Mouse (Mus musculus) embryo, embryonic 11 days (tissue): ENCODE measurements around the gene Cdon.

ENCODE experiments used
- DNase-seq: peaks from one replicate; pipeline ENCODE4 v3.0.0-alpha.2; 2015

The Cdon gene

GRCm38 (mm10) chr9:35543099-35543860, 122.4 kb downstream of the Cdon start:
- no peak for DNase-seq

GRCm38 (mm10) chr9:35544666-35545065, 123.7 kb downstream of the Cdon start:
- DNase-seq, result no peak

DNA sequence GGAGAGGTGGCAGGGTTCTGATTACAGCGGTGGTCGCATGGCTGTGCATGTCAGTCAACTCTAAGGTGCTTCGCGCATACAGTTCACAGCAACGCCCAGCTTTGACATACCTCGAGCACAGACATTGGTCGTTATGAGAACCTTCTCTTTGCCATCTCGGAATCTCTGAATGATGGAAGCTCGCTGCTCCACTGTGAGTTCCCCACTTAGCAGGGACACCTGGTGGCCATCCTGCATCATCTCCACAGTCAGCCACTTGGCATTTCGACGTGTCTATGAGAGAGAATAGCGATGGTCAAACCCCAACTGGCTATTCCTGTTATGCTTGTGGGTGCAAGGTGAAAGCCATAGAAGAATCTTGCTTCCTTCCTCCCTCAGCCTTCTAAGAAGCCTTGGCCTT, 124.8 kb downstream of the Cdon start:
- DNase-seq, result no peak

- DNase-seq, result no peak
These were observed 125.8 kb downstream of the Cdon start for GRCm38 (mm10) chr9:35546745-35547144.

DNA sequence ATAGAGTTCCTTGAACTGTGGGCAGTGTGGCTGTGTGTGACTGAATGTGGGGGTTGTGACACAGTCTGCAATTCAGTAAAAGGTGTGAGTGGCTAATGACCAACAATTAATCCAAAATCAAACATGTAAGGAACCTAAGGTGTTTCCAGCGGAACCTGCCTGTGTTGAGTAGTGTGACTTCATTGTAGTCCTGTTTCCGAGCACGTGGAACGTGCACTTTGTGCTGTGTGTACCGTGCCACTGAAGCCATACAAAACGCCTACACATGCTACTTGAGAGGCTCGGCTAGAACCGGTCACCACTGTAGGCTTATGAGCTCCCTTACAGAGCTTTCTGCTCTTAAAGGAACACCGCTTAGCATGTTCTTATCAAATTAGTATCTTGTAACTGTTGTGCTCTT, 127.5 kb downstream of the Cdon start:
- DNase-seq, result no peak

DNA sequence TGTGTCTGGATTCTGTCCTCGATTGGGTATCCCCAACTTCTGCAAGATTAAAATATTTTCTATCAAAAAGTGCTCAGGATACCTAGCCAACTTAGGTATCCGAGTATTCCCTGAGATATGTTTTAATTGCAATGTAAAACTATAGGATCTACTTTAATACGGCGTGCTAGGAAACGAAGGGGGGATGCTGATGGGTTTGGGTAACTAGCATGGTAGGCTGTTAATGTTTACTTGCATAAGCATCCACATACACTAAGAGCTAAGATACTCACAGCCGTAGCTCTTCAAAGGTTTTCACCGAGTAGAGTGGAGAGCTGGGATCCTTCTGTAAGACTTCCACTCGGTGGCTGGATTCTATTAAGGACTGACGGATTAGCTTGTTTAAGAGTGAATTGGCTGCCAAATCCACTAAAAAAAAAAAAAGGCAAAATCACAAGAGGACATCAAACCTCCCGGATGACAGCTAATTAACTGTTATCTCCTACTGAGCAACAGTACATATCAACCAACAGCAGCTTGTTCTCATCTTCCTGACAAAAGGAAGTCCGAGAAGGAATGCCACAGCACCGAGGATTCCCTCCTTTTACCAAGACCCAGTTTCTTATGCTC, 135.7 kb downstream of the Cdon start:
- DNase-seq, result no peak
